Mouse (Mus musculus): Measurements from ENCODE around the gene Serpinb12. TPM values are rescaled to one million over a fixed set of nuclear protein-coding genes. Genes with fewer than 3 reads are reported as not detected.

Gene Serpinb12
- 0.38 TPM in 1 of 2 replicates, not detected in the other for total RNA-seq (2023)

DNA sequence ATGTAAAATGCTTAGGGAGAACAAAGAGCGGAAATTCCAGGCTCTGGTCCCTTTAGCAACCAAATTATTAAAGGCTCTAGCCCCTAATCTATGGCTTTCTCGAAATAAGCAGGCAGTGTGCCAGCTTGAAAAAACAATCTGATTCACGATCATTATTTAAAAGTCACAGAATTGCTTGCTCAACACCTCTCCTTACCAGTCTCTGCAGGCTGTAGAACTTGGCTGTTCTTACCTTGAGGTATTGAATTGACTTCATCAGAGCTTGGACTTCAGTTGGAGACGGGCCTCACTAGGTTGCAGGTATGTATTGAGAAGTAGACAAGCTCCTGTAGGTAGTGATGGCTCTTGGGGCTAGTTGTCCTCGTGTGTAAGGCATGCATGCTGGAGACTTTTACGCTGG, at the start of gene Serpinb12:
TSS of gene Serpinb12 (plus strand) at position 185 of the 400 bp plus-strand sequence.

GRCm38 (mm10) chr1:106980684-106981083, 46.4 kb downstream of the Serpinb12 start, which contains the start of gene Serpinb13:
Gene Serpinb13, plus strand, starts transcription at chr1:106980984.

Other genes with a start within 250 kb of the Serpinb12 start
- 3.3 and 5.5 TPM in 2 replicates for gene Bcl2, start 220.2 kb upstream of the Serpinb12 start, total RNA-seq (2023)
- 8.6 and 12.3 TPM in 2 replicates for gene Kdsr, start 174.7 kb upstream of the Serpinb12 start, total RNA-seq (2023)
- gene Vps4b, start 137.7 kb upstream of the Serpinb12 start, total RNA-seq (2023) = 217 and 290 TPM in 2 replicates
- gene Serpinb5, start 73.3 kb upstream of the Serpinb12 start, total RNA-seq (2023) = not detected in 2 replicates
- gene Serpinb13, start 46.5 kb downstream of the Serpinb12 start, total RNA-seq (2023) = not detected in 2 replicates
- not detected in 2 replicates for gene Serpinb3a, start 117.9 kb downstream of the Serpinb12 start, total RNA-seq (2023)
- gene Serpinb3d, start 149.1 kb downstream of the Serpinb12 start, total RNA-seq (2023) = not detected in 2 replicates